Mouse (Mus musculus): ENCODE data around the gene Bcl2.
A peak's percentile ranks its signal among the peaks of the same experiment; 100 is the strongest.

The Bcl2 gene

GRCm38 (mm10) chr1:106664978-106665377, 49.1 kb downstream of the Bcl2 start:
- no peak for DNase-seq (ENCODE audit: low read depth)

GRCm38 (mm10) chr1:106662486-106662885, 51.6 kb downstream of the Bcl2 start:
- DNase-seq (ENCODE audit: low read depth): no peak

DNA sequence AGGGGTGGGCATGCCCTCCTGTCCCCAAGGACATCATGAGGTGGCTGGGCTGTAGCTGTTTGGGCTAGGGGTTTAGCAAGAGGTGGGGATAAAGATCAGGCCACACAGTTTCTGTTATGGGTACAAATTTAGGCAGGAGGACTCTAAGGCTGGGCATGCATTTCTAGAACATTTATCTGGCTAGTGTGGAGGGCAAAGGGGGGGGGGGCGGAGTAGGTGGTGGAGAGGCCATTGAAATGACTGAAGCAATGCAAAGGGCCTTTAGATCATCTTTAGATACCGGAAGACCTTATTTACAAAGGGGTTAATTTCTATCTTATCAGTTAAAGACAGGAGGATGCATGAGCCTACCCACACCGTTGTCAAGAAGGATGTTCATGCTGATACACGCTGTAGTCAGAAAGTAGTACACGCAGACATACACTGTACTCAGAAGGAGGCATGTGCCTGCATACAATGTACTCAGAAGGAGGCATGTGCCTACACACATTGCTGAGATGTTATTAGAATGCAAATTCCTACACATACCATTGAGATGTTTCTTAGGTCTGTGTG, 55.7 kb downstream of the Bcl2 start:
- DNase-seq (ENCODE audit: low read depth): no peak

DNA sequence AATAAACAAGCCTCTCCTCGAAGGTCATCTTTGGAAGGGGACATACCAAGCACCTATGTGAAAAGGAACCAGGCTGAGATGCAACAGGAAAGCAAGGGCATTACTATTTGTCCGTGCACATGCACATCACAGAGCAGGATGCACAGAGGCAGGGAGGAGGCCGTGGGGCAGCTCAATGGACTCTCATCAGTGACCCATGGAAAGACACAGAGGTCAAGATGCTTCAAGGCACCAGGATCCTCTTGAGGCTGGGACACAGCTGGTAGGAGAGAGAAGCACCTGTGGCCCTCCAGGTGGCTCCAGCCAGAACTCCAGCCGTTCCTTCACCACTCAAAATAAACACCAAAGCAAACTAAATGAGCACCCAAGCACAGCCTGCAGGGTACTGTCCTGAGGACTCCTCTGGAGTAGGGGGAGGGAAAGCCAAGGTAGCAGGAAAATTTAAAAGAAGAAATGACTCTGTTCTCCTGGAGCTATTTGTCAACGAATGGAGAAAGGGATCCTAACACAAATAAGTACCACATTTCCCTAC, 57.8 kb downstream of the Bcl2 start:
- DNase-seq (ENCODE audit: low read depth): no peak

GRCm38 (mm10) chr1:106654254-106654653, 59.8 kb downstream of the Bcl2 start:
- no peak for DNase-seq (ENCODE audit: low read depth)

GRCm38 (mm10) chr1:106653441-106653860, 60.6 kb downstream of the Bcl2 start:
- DNase-seq (ENCODE audit: low read depth): no peak

DNA sequence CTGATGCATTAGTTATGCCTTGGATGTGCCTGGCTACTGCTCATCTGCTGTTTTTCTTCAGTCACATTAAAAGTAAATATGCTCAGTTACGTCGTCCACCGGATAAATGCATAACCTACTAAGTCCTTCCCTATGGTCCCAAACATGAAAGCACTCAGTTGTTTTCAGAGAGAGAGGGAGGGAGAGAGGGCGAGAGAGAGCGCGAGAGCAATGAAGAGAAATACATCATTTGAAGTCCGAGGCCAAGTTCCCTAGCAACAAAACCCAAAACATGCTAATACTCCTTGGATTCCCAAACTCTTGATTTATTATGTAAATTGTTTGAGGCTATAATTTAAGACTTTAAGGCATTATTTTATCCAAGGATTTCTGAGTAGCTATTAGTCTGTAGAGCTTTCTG, 62.9 kb downstream of the Bcl2 start:
- no peak for DNase-seq (ENCODE audit: low read depth)

- no peak for DNase-seq (ENCODE audit: low read depth)
Observed at GRCm38 (mm10) chr1:106650427-106650826, 63.6 kb downstream of the Bcl2 start.

DNA sequence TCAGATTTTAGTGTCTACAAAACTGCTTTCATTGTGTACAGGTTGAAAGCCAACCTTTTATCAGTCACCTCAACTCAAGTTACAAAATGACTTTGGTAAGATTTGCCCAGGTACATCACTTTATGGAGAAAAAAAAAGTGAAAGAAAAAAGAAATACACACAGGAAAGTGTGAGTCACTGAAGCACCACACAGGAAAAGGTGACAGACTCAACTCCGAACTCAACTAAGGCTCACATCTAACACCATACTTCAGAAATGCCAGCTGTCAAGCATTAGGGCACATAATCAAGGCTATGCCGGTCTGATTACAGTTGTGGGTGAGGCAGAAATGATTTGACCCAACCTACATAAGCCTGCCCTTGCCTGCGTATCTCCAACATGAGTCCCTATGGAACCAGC, 66.7 kb downstream of the Bcl2 start:
- DNase-seq (ENCODE audit: low read depth): no peak

DNA sequence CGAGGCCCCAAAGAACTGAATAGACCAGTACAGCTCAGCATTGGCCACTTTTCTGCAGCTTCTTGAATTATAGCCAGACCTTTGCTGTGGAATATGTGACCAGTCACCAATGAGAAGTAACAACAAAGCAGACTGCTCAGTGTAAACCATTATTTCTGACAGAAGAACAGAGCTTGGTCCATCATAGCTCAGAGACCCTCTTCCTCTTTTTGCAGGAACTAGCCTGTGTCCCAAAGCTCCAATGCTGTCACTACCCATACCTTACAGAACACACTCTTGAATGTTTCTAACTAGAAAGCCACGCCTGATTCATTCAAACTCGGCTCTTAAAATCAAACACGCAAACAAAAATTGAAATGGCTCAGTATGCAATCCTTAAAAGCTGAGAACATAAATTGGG, 69.5 kb downstream of the Bcl2 start:
- no peak for DNase-seq (ENCODE audit: low read depth)

GRCm38 (mm10) chr1:106643527-106643926, 70.5 kb downstream of the Bcl2 start:
- DNase-seq (ENCODE audit: low read depth): peak; percentile 14

GRCm38 (mm10) chr1:106640577-106640976, 73.5 kb downstream of the Bcl2 start:
- no peak for DNase-seq (ENCODE audit: low read depth)

- DNase-seq (ENCODE audit: low read depth): no peak
Observed at GRCm38 (mm10) chr1:106637705-106638104, 76.4 kb downstream of the Bcl2 start.

DNA sequence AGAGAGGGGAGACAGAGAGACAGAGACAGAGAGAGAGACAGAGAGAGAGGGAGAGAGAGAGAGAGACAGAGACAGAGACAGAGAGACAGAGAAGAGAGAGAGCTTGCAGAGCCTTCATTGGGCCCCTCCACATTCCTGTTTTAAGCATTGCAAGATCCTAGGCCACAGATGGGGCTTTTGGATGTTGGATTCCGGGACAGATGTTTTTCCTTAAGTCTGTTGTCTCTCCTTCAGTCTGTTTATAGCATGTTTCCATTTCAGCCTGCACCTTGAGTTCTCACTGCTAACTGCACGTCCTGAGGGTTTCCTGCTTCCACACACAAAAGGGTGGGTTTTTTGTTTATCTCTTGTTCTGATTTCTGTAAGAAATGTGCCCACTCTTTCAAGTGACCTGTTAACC, 77.4 kb downstream of the Bcl2 start:
- peak; percentile 49 for DNase-seq (ENCODE audit: low read depth)

DNA sequence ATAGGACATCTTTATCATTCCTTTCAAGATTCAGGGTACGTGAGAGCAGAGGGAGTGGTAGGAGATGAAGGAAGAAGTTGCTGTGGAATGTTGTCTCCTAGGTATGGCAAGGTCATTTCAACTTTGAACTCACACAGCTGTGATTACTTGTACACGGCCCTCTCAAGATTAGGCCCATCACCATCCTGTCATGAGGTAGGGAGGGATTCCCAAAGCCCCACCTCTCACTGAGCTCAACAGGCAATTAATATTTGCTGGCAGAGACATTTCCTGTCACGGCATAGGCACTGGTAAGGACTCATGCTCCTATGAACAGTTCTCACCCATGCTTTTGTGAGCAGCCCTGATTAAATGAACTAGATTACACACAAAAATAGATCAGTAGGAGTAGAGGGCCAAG, 80.9 kb downstream of the Bcl2 start:
- no peak for DNase-seq (ENCODE audit: low read depth)

DNA sequence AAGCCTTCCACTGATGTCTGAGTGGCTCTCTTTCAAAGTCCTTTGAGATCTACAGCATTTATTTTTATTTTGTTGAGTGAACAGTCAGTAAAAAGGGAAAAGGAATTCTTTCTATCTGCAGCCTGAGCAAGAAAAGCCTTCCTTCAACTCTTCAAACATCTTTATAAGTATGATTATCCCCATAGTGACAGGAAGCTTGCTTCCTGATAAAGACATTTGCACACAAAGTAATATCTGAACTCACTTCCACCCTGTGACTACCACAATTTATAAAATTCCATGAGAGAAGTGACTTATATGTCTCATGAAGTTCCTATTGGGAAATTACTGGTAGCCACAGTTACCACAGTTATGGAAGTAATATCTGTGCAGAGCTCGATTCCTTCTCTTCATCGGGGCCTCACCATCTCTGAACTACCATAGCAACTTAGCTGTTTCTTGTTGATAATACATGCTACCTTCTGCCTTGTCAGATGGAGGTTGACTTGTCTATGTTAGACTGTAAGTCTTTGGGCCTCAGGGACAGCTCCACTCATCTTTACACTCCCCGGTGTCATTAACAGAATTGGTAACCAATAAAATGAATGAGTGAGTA, 82.1 kb downstream of the Bcl2 start:
- DNase-seq (ENCODE audit: low read depth): no peak

DNA sequence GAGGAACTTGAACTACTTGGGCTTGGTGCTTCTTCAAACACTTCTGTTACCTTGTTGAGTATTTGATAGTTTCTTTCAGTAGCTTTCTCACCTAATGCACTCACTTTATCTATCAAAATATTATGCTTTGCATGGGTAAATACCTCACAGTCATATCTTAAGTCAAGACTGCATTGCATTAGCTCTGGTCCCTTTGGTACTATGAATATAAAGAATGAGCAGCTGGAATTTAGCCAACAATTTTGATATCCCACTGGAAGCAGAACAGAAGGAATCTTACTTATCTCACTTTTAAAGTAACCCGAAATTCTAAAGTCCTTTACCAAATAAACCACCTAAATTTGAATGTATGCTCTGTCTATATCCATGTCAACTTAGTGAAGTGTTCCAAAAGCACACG, 83.1 kb downstream of the Bcl2 start:
- no peak for DNase-seq (ENCODE audit: low read depth)

- peak; percentile 90 for DNase-seq (ENCODE audit: low read depth)
Observed at GRCm38 (mm10) chr1:106629931-106630682, 84.0 kb downstream of the Bcl2 start.

DNA sequence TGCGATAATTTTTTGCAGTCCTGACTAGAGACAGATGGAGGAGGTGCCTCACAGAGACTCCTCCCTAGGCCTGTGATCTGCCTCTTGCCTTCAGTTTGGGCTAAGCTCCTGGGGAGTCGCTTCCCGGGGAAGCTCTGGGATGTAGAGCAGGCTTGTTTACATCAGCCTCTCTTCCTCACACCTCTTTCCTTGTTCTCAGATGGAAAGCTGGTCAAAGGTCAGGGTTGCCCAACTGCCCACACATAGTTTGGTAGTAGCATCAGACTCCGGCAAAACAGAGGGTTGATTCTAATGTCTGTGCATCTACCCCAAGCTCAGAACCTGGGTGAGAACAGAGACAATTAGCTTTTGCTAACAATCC, 84.6 kb downstream of the Bcl2 start:
- DNase-seq (ENCODE audit: low read depth): peak; percentile 89

DNA sequence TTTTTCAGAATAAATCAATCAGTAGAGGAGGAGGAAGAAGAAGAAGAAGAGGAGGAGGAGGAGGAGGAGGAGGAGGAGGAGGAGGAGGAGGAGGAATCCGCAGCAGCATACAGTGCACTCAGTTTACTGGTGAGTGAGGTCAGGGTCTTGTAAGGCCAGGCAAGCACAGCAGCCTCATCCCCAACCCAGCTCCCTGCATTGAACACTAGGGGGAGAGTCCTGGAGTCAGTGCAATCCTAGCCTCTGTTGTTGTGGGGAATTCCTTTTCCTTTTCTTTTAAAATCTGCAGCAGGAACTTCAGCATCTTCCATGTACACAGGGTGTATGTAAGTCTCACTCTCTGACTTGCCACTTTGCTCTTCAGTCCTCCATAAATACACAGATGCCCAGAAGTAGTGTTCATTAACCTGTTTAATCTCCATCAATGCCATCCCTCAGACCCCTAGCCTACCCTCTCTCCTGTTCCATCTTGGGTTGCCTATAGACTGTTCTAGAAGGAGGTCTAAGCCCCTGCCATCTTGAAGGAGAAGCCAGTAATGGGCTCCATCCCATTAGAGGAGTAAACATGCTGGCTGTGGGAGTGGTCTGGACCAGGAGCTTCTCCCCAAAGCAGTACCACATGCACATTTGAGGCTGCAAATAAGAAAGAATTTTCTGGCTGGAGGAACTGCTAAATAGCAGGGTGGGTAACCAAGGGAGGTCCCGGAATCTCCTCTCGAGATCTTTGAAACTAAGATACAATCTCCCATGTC, 85.2 kb downstream of the Bcl2 start:
- peak; percentile 83 for DNase-seq (ENCODE audit: low read depth)

- no peak for DNase-seq (ENCODE audit: low read depth)
Observed at GRCm38 (mm10) chr1:106628279-106628678, 85.8 kb downstream of the Bcl2 start.

- peak; percentile 17 for DNase-seq (ENCODE audit: low read depth)
Observed at GRCm38 (mm10) chr1:106627241-106627640, 86.8 kb downstream of the Bcl2 start.
